Mouse (Mus musculus): ENCODE data around the gene Pth2.
"Not testable (repeated sequence)": the region's sequence is repeated elsewhere in the genome, so short reads cannot be mapped to it uniquely, and the experiment has no call there.

Gene Pth2

DNA sequence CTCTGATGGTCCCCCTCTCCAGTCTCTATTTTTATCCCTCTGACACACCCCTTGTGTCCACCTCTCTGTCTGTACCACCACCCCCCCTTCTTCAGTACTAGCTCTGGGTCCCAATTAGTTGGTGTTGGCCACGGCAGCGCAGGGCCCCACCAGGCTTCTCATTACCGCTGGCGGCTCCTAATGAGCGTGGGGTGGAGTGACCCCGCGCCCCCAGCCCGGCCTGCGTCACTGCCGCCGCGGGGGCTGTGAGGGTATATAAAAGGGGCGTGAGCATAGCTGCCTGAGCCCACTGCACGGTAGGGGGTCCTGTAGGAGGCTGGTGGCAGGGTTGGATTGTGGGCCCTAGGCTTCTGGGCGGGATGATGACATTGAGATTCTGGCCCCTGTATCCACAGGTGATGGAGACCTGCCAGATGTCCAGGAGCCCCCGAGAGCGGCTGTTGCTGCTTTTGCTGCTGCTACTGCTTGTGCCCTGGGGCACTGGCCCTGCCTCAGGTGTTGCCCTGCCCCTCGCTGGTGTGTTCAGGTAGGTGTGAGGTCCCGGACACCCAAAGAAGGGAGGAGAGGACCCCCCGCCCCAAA, at the start of gene Pth2:
Gene Pth2 (plus strand): TSS at position 100 of the 582 bp plus-strand sequence.
- no peak for DNase-seq (ENCODE audit: low read depth, low spot score)

DNA sequence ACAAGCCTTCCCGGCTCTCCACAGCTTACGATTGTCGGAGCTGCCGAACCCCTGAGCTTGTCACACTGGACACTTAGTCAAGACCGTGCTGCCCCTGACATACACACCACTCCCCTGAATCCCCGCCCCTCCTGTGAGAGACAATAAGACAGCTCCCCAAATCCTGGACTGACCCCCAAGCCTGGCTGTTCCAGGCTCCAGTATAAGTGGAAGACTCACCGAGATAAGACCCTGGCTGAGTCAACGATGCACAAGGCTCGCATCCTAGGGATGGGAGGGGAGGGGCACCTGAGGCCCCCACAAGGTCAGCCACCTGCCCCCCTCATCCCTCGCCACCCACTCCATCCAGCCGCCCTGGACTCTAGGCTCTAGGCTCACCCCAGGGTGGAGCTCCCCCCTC, 48.9 kb upstream of the Pth2 start:
- DNase-seq (ENCODE audit: low read depth, low spot score), result no peak

GRCm38 (mm10) chr7:45133446-45134159, 47.2 kb upstream of the Pth2 start:
- DNase-seq (ENCODE audit: low read depth, low spot score), result no peak

GRCm38 (mm10) chr7:45134544-45135026, 46.2 kb upstream of the Pth2 start:
- DNase-seq (ENCODE audit: low read depth, low spot score), result no peak

DNA sequence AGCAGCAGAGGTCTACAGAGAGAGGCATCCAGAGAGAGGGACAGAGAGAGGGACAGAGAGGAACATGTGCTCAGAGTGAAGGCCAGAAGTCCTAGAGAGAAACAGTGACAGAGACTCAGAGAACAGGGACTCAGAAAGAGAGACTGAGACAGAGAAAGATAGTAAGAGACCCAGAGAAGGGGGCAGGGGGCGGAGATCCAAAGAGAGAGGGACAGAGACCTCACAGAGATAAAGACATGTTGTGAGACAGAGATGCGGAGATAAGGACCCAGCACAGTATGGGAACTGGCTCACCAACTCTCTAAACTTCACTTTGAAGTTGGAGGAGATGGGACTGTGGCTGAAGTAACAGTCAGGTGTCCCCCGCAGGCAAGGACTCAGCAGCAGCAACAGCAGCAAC, 45.4 kb upstream of the Pth2 start:
- no peak for DNase-seq (ENCODE audit: low read depth, low spot score)

GRCm38 (mm10) chr7:45135993-45136567, 44.7 kb upstream of the Pth2 start, which contains the start of the genes Gm45713 and Flt3l:
Gene Gm45713 (minus strand): TSS chr7:45136231.
Gene Flt3l (minus strand): TSS chr7:45136432.
- DNase-seq (ENCODE audit: low read depth, low spot score), result no peak

DNA sequence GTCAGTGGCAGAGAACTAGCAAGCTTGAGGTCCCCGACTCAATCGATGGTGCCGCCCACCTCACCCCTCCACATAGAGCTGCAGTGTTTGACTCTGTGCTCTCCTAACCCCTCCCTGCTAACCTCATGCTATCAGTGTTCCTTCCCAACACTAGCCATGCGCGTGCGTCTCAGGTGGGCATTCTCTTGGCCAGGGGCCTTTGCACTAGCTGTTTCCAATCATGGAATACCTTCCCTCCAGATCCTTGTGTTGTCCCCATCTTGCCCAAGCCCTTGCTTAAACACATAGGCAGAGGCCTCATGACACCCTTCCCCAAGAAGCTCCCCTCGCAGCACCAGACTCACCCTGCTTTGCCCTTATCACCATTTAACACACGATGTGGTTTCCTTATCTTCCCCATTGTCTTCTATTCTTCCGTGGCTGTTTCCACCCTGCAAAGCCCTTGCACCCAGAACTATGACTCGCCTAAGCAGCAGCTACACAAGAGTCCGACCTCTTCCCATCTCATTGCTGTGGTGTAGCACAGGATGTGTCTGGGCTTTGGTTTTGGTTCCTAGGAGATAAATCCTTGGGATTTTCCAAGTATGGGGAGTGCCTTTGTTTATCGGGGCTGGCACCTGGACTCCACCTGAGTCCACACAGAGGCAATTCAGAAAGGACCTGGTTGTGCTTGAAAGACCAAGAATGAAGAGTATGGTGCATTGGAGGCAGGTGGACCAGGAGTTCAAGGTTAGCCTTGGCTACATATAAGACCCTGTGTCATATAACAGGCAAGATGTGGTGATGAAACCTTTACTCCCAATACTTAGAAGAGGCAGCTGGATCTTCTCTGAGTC, 43.4 kb upstream of the Pth2 start:
- no peak for DNase-seq (ENCODE audit: low read depth, low spot score)

GRCm38 (mm10) chr7:45138403-45138802, 42.4 kb upstream of the Pth2 start:
- no peak for DNase-seq (ENCODE audit: low read depth, low spot score)

DNA sequence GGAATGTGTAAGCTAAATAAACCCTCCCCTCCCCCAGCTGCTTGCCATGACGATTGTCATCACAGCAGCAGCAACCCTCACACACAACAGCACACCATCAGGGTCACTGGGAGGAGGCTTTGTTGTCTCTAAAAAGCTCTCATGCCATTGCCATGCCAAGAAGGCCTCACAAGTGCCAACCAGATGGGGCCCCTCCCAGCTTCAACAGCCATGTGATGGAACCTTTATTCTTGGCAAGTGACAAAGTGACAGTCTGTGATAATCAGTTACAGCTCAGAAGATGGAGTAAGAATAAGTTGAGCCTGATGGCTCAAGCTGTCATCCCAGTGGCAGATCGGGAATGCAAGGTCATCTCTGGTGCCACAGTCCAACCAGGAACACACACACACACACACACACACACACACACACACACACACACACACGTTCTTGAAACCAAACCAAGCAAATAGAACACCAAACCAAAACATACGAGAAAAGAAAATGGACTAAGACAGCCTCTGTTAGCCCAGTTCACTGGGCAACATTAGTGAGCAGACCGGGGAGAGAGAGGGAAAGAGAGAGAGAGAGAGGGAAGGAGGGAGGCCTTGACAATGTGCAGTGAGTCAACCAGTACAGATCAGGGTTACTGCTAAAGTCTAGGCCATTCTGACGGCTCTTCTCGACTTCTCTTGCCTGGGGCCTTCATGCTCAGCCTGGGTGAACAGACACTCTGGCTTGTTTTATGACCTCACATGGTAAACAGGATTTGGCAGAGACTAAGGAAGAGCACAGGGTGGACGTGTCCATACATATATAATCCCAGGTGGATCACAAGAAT, 40.7 kb upstream of the Pth2 start:
- DNase-seq (ENCODE audit: low read depth, low spot score), result no peak

DNA sequence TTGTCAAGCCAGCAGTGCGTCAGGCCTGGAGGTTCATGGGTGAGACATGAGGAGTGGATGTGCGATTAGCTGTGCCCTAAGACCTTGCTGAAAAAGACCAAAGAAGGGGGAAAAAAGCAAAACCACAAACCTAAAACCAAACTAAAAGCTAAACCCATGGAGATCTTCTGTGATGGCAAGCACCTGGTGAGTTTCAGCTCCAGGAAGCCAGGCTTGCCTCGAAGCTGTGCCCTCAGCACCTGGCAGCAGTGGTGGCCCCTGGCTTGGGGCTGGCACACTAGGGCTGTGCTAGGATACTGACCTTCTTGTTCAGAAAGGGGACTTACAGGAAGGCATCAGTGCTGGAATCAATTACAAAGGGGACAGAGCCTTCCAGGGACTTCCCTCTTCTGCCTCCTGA, 39.5 kb upstream of the Pth2 start:
- no peak for DNase-seq (ENCODE audit: low read depth, low spot score)

DNA sequence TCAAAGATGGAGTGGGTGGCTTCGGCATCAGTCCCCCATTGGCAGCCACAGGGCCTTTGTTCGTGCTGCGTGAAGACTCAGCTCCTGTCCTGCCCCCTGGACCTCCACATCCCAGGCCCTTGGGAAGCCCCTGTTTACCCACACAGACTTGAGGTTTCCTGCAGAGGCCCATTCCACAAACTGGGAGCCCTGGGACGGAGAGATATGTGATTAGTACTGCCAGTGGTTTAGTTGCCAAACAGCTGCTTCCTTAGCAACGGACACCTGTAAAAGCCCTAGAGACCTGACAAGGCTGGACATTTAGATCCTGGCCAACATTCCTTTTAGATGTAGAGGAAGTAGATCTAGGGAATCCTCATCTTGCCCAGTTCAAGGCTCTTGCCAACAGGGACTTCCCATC, 38.9 kb upstream of the Pth2 start:
- DNase-seq (ENCODE audit: low read depth, low spot score), result no peak

DNA sequence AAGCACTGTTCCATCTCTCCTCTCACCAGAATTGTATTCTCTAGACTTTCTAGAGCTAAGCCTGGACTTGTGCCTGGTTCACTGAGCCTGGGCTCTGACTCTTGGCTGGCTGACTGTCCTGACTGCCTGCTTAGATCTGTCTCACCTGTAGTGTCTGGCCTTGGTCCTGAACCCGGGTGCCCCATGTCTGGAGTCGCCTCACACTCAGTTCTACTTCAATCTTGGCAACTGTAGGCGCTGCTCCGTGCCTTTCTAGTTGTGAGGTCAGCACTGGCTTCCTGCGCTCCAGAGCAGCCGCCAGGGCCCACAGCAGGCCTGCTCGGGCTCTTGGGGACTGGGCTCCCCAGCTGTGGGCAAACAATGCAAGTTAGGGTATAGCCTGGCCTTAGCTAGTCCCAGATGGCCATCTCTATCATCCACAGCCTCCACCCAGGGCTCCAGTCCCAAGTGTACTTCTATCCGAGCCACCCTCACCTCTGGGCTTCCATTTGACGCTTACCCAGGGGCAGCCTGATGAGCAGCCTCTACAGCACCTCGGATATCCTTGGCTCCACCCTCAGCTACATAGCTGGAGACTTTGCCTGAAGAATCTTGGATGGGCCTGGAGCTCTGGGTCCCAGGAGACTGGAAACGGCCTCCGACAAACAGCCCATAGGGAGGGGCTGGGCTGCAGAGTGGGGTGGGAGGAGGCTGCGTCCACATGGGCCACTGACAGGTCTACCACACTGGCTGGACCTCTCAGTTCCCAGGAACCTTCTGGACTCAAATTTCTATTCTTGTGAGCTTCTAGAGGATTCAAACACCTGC, 36.2 kb upstream of the Pth2 start:
- DNase-seq (ENCODE audit: low read depth, low spot score), result no peak

- no peak for DNase-seq (ENCODE audit: low read depth, low spot score)
Observed at GRCm38 (mm10) chr7:45145460-45145859, 35.3 kb upstream of the Pth2 start.

GRCm38 (mm10) chr7:45147267-45147666, 33.5 kb upstream of the Pth2 start:
- DNase-seq (ENCODE audit: low read depth, low spot score), result no peak

- no peak for DNase-seq (ENCODE audit: low read depth, low spot score)
Observed at GRCm38 (mm10) chr7:45147899-45148298, 32.9 kb upstream of the Pth2 start.

GRCm38 (mm10) chr7:45148534-45149098, 32.2 kb upstream of the Pth2 start:
- no peak for DNase-seq (ENCODE audit: low read depth, low spot score)

DNA sequence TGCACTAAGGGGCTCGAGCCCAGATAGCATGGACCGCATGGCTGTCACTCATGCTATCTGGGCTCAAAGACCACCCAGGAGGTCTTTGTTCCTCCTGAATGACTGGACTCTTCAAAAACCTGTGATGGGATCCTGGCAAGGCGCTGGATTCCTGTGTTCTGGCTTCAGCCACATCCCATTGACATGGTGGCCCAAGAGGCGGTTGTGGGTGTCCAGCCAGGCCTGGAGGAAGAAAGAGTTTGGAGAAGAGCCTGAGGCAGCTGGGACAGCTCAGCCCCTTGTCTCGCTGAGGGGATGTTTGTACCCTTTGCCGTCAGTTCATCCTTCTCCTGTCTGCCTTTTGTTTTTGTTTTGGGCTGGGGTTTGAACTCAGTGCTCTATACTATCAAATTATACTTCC, 31.2 kb upstream of the Pth2 start:
- DNase-seq (ENCODE audit: low read depth, low spot score), result no peak

- no peak for DNase-seq (ENCODE audit: low read depth, low spot score)
Observed at GRCm38 (mm10) chr7:45150321-45150720, 30.5 kb upstream of the Pth2 start.

GRCm38 (mm10) chr7:45151303-45151702, 29.5 kb upstream of the Pth2 start:
- DNase-seq (ENCODE audit: low read depth, low spot score), result no peak

DNA sequence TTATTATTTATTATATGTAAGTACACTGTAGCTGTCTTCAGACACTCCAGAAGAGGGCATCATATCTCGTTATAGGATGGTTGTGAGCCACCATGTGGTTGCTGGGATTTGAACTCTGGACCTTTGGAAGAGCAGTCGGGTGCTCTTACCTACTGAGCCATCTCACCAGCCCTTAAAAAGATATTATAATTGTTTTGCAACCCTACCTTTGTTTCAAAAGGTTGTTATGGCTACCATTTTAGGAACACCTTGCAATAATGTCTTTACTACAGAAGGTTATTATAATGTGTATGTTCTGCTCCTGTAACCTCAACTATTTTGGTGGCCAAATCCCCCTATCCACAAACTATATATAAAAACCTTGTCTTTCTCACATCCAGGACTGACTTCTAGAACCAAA, 27.7 kb upstream of the Pth2 start:
- DNase-seq (ENCODE audit: low read depth, low spot score), result not testable (repeated sequence)
